Mouse (Mus musculus): ENCODE measurements around the gene Dnm3. TPM values are rescaled to one million over a fixed set of nuclear protein-coding genes. Genes with fewer than 3 reads are reported as not detected.
A peak's percentile ranks its signal among the peaks of the same experiment; 100 is the strongest.

The Dnm3 gene
- polyA plus RNA-seq (2014; fragmentation: Nextera tagmentation; extraction: Ambion mirVana), result 12.9 and 15.2 TPM in 2 replicates

GRCm38 (mm10) chr1:162477246-162478209, at the start of gene Dnm3:
TSS of gene Dnm3 (minus strand) at chr1:162478034.
- Histone ChIP-seq H3K36me3 (ENCODE audit: control insufficient read depth, insufficient read depth, low read length) (no peaks in the 10 kb centered on the region), H3K4me1 (ENCODE audit: control insufficient read depth, insufficient read depth, low read length) (no peaks in the 10 kb centered on the region), H3K4me2 (ENCODE audit: low read depth) (peak within 1 kb of the TSS; percentile 85), H3K27me3 (ENCODE audit: control insufficient read depth, insufficient read depth, low read length) (peaks cover 13% of the 10 kb centered on the region), H3K27ac (ENCODE audit: low read depth, low read length) (no peak within 1 kb of the TSS), H3K9me3 (ENCODE audit: control insufficient read depth, low read length) (no peaks in the 10 kb centered on the region), H3K4me3 (ENCODE audit: low read depth, low read length) (peak within 1 kb of the TSS; percentile 62), H3K9ac (ENCODE audit: low read length) (peak within 1 kb of the TSS; percentile 27)
- ATAC-seq (ENCODE audit: insufficient read depth, low FRiP score, low TSS enrichment) (peak; percentile 97), DNase-seq (ENCODE audit: low spot score) (peak; percentile 94)
- under 1% methylated on average over 53 of the region's 56 CpGs for WGBS

- WGBS, result 90% methylated on average over 1 of the region's 1 CpGs
- Histone ChIP-seq H3K4me3 (ENCODE audit: low read depth, low read length) (no peak overlapping the region), H3K4me2 (ENCODE audit: low read depth) (no peak overlapping the region), H3K27ac (ENCODE audit: low read depth, low read length) (no peak overlapping the region), H3K36me3 (ENCODE audit: control insufficient read depth, insufficient read depth, low read length) (no peaks in the 10 kb centered on the region), H3K9ac (ENCODE audit: low read length) (no peak overlapping the region), H3K4me1 (ENCODE audit: control insufficient read depth, insufficient read depth, low read length) (no peaks in the 10 kb centered on the region), H3K9me3 (ENCODE audit: control insufficient read depth, low read length) (no peaks in the 10 kb centered on the region), H3K27me3 (ENCODE audit: control insufficient read depth, insufficient read depth, low read length) (no peaks in the 10 kb centered on the region)
- DNase-seq (ENCODE audit: low spot score) (no peak), ATAC-seq (ENCODE audit: insufficient read depth, low FRiP score, low TSS enrichment) (no peak)
Measured at GRCm38 (mm10) chr1:162515116-162515515, 37.3 kb upstream of the Dnm3 start.

- H3K9ac ChIP-seq (ENCODE audit: low read length), result no peak overlapping the region
- DNase-seq (ENCODE audit: low spot score) (no peak), ATAC-seq (ENCODE audit: insufficient read depth, low FRiP score, low TSS enrichment) (no peak)
- H3K36me3 ChIP-seq (ENCODE audit: control insufficient read depth, insufficient read depth, low read length), result no peaks in the 10 kb centered on the region
- H3K4me3 ChIP-seq (ENCODE audit: low read depth, low read length), result no peak overlapping the region
- 78% methylated on average over 2 of the region's 2 CpGs for WGBS
- no peak overlapping the region for H3K4me2 ChIP-seq (ENCODE audit: low read depth)
- H3K9me3 ChIP-seq (ENCODE audit: control insufficient read depth, low read length), result no peaks in the 10 kb centered on the region
- H3K27ac ChIP-seq (ENCODE audit: low read depth, low read length), result no peak overlapping the region
- H3K27me3 ChIP-seq (ENCODE audit: control insufficient read depth, insufficient read depth, low read length), result no peaks in the 10 kb centered on the region
- H3K4me1 ChIP-seq (ENCODE audit: control insufficient read depth, insufficient read depth, low read length), result no peaks in the 10 kb centered on the region
Measured at GRCm38 (mm10) chr1:162510013-162510356, 32.2 kb upstream of the Dnm3 start.

- Histone ChIP-seq H3K4me3 (ENCODE audit: low read depth, low read length) (no peak overlapping the region), H3K4me1 (ENCODE audit: control insufficient read depth, insufficient read depth, low read length) (no peaks in the 10 kb centered on the region), H3K36me3 (ENCODE audit: control insufficient read depth, insufficient read depth, low read length) (no peaks in the 10 kb centered on the region), H3K27ac (ENCODE audit: low read depth, low read length) (no peak overlapping the region), H3K4me2 (ENCODE audit: low read depth) (no peak overlapping the region), H3K9me3 (ENCODE audit: control insufficient read depth, low read length) (no peaks in the 10 kb centered on the region), H3K27me3 (ENCODE audit: control insufficient read depth, insufficient read depth, low read length) (no peaks in the 10 kb centered on the region), H3K9ac (ENCODE audit: low read length) (no peak overlapping the region)
- no peak for DNase-seq (ENCODE audit: low spot score)
- WGBS, result 69% methylated on average over 12 of the region's 12 CpGs
- no peak for ATAC-seq (ENCODE audit: insufficient read depth, low FRiP score, low TSS enrichment)
Measured at GRCm38 (mm10) chr1:162509329-162510012, 31.6 kb upstream of the Dnm3 start.

- ATAC-seq (ENCODE audit: insufficient read depth, low FRiP score, low TSS enrichment), result no peak
Measured at GRCm38 (mm10) chr1:162508211-162509005, 30.6 kb upstream of the Dnm3 start.

GRCm38 (mm10) chr1:162506516-162506915, 28.7 kb upstream of the Dnm3 start:
- H3K9ac ChIP-seq (ENCODE audit: low read length), result no peak overlapping the region
- H3K36me3 ChIP-seq (ENCODE audit: control insufficient read depth, insufficient read depth, low read length), result no peaks in the 10 kb centered on the region
- no peak overlapping the region for H3K4me3 ChIP-seq (ENCODE audit: low read depth, low read length)
- 87% methylated on average over 4 of the region's 4 CpGs for WGBS
- ATAC-seq (ENCODE audit: insufficient read depth, low FRiP score, low TSS enrichment) (no peak), DNase-seq (ENCODE audit: low spot score) (no peak)
- H3K4me2 ChIP-seq (ENCODE audit: low read depth), result no peak overlapping the region
- H3K9me3 ChIP-seq (ENCODE audit: control insufficient read depth, low read length), result no peaks in the 10 kb centered on the region
- no peaks in the 10 kb centered on the region for H3K4me1 ChIP-seq (ENCODE audit: control insufficient read depth, insufficient read depth, low read length)
- no peak overlapping the region for H3K27ac ChIP-seq (ENCODE audit: low read depth, low read length)
- H3K27me3 ChIP-seq (ENCODE audit: control insufficient read depth, insufficient read depth, low read length), result no peaks in the 10 kb centered on the region

More at GRCm38 (mm10) chr1:162508211-162509005, 30.6 kb upstream of the Dnm3 start:
- DNase-seq (ENCODE audit: low spot score), result no peak
- Histone ChIP-seq H3K9ac (ENCODE audit: low read length) (no peak overlapping the region), H3K36me3 (ENCODE audit: control insufficient read depth, insufficient read depth, low read length) (no peaks in the 10 kb centered on the region), H3K4me2 (ENCODE audit: low read depth) (no peak overlapping the region), H3K4me1 (ENCODE audit: control insufficient read depth, insufficient read depth, low read length) (no peaks in the 10 kb centered on the region), H3K27ac (ENCODE audit: low read depth, low read length) (no peak overlapping the region), H3K4me3 (ENCODE audit: low read depth, low read length) (no peak overlapping the region), H3K9me3 (ENCODE audit: control insufficient read depth, low read length) (no peaks in the 10 kb centered on the region), H3K27me3 (ENCODE audit: control insufficient read depth, insufficient read depth, low read length) (no peaks in the 10 kb centered on the region)
- WGBS, result 74% methylated on average over 4 of the region's 4 CpGs

GRCm38 (mm10) chr1:162505649-162506048, 27.8 kb upstream of the Dnm3 start:
- no peak overlapping the region for H3K4me2 ChIP-seq (ENCODE audit: low read depth)

GRCm38 (mm10) chr1:162476531-162477080, 1.2 kb downstream of the Dnm3 start:
- WGBS, result 1% methylated on average over 19 of the region's 19 CpGs
- H3K9ac ChIP-seq (ENCODE audit: low read length), result no peak overlapping the region
- ATAC-seq (ENCODE audit: insufficient read depth, low FRiP score, low TSS enrichment), result no peak
- H3K4me2 ChIP-seq (ENCODE audit: low read depth), result peak overlapping the region; percentile 85
- H3K4me1 ChIP-seq (ENCODE audit: control insufficient read depth, insufficient read depth, low read length), result no peaks in the 10 kb centered on the region
- peak; percentile 16 for DNase-seq (ENCODE audit: low spot score)
- no peaks in the 10 kb centered on the region for H3K9me3 ChIP-seq (ENCODE audit: control insufficient read depth, low read length)
- no peak overlapping the region for H3K27ac ChIP-seq (ENCODE audit: low read depth, low read length)
- H3K27me3 ChIP-seq (ENCODE audit: control insufficient read depth, insufficient read depth, low read length), result peaks cover 13% of the 10 kb centered on the region
- H3K36me3 ChIP-seq (ENCODE audit: control insufficient read depth, insufficient read depth, low read length), result no peaks in the 10 kb centered on the region
- H3K4me3 ChIP-seq (ENCODE audit: low read depth, low read length), result peak overlapping the region; percentile 62

More at GRCm38 (mm10) chr1:162505649-162506048, 27.8 kb upstream of the Dnm3 start:
- H3K9ac ChIP-seq (ENCODE audit: low read length), result no peak overlapping the region
- no peak overlapping the region for H3K4me3 ChIP-seq (ENCODE audit: low read depth, low read length)
- H3K36me3 ChIP-seq (ENCODE audit: control insufficient read depth, insufficient read depth, low read length), result no peaks in the 10 kb centered on the region
- WGBS, result 87% methylated on average over 6 of the region's 6 CpGs
- ATAC-seq (ENCODE audit: insufficient read depth, low FRiP score, low TSS enrichment) (no peak), DNase-seq (ENCODE audit: low spot score) (no peak)
- H3K4me1 ChIP-seq (ENCODE audit: control insufficient read depth, insufficient read depth, low read length), result no peaks in the 10 kb centered on the region
- H3K27ac ChIP-seq (ENCODE audit: low read depth, low read length), result no peak overlapping the region
- no peaks in the 10 kb centered on the region for H3K9me3 ChIP-seq (ENCODE audit: control insufficient read depth, low read length)
- no peaks in the 10 kb centered on the region for H3K27me3 ChIP-seq (ENCODE audit: control insufficient read depth, insufficient read depth, low read length)
